Mouse (Mus musculus): ENCODE data around the gene Gtf3c2.

- TF ChIP-seq CTCF (IDR thresholded peaks at IDR 0.05; ENCODE audit: low read depth) (no peak), EP300 (IDR thresholded peaks at IDR 0.05; ENCODE audit: low read depth) (no peak)
Observed at GRCm38 (mm10) chr5:31201042-31201741, 21.2 kb upstream of the Gtf3c2 start.

All from heart, postnatal 0 days (tissue).